Mouse (Mus musculus) ES-E14 (cell line): ENCODE results near the gene Pqlc3. TPM values are rescaled to one million over a fixed set of nuclear protein-coding genes. Genes with fewer than 3 reads are reported as not detected.
A peak's percentile ranks its signal among the peaks of the same experiment; 100 is the strongest.

Experiments
- DNase-seq: peaks from one replicate; pipeline ENCODE4 v3.0.0-alpha.2; 2013; ENCODE audit warnings: low read depth, low spot score
- H3K27ac ChIP-seq: 2 replicates; pipeline ENCODE4 v1.5.1; 2012; ENCODE audit warnings: low read depth, mild to moderate bottlenecking, low read length, moderate library complexity, mixed read lengths; ENCODE audit not compliant: poor library complexity, insufficient read depth, severe bottlenecking
- H3K36me3 ChIP-seq: 2 replicates; pipeline ENCODE4 v1.6.1; 2012; ENCODE audit warnings: mild to moderate bottlenecking, low read length, moderate library complexity, mixed read lengths; ENCODE audit not compliant: control insufficient read depth, poor library complexity, insufficient read depth, severe bottlenecking
- H3K4me1 ChIP-seq, 2 experiments: fragments of 150-350 bp in 1 of 2; sonication (generic) in 1 of 2; 2 replicates each; pipeline ENCODE4 v1.6.1; 2012; ENCODE audit warnings: low read length in 2 of 2, mild to moderate bottlenecking in 1 of 2, mixed read lengths in 1 of 2; ENCODE audit not compliant: control insufficient read depth in 2 of 2, insufficient read depth in 2 of 2, poor library complexity in 1 of 2
- H3K4me3 ChIP-seq, 2 experiments: fragments of 150-350 bp in 1 of 2; sonication (generic) in 1 of 2; 2 replicates each; pipeline ENCODE4 v1.5.1; 2012; ENCODE audit warnings: low read length in 2 of 2, low read depth in 1 of 2, mild to moderate bottlenecking in 1 of 2, mixed read lengths in 1 of 2; ENCODE audit not compliant: insufficient read depth in 1 of 2, poor library complexity in 1 of 2, severe bottlenecking in 1 of 2
- H3K9ac ChIP-seq: 2 replicates; pipeline ENCODE4 v1.6.1; 2012; ENCODE audit warnings: low read depth, mild to moderate bottlenecking, low read length, mixed read lengths; ENCODE audit not compliant: poor library complexity, insufficient read depth, severe bottlenecking
- H3K9me3 ChIP-seq: fragments of 150-350 bp; sonication (generic); 2 replicates; pipeline ENCODE4 v1.6.1; 2012; ENCODE audit warnings: low read depth, mild to moderate bottlenecking, low read length; ENCODE audit not compliant: control insufficient read depth, insufficient read depth
- CHD2 ChIP-seq: IDR thresholded peaks from 2 replicates; pipeline ENCODE4 v1.6.1; 2014; ENCODE audit warnings: mild to moderate bottlenecking, low read depth, low read length, inconsistent platforms
- HCFC1 ChIP-seq: IDR thresholded peaks from 2 replicates; pipeline ENCODE4 v1.6.1; 2012; ENCODE audit warnings: low read length, inconsistent platforms, borderline replicate concordance; ENCODE audit not compliant: insufficient read depth
- MAFK ChIP-seq: IDR thresholded peaks from 2 replicates; pipeline ENCODE4 v1.6.1; 2014; ENCODE audit warnings: mild to moderate bottlenecking, low read depth, low read length, inconsistent platforms; ENCODE audit not compliant: insufficient read depth
- ZC3H11A ChIP-seq: IDR thresholded peaks from 2 replicates; pipeline ENCODE4 v1.6.1; 2012; ENCODE audit warnings: low read depth, mild to moderate bottlenecking, inconsistent platforms, low read length, borderline replicate concordance
- ZNF384 ChIP-seq: IDR thresholded peaks from 2 replicates; pipeline ENCODE4 v1.6.1; 2012; ENCODE audit warnings: low read depth, low read length, inconsistent platforms
- in situ Hi-C, 2 experiments: fragments of 600-800 bp; cut with MboI; formaldehyde crosslinking; loops; one replicate each; pipeline ENCODE4 v1.15.1; 2025; ENCODE audit warnings: low sequenced_read_pairs in 2 of 2, inconsistent platforms in 1 of 2; ENCODE audit not compliant: unreplicated experiment in 2 of 2
- total RNA-seq: library from RNA; depleted of rRNA; stranded (reverse); fragments of 300-350 nt; gene quantifications from 2 replicates; pipeline ENCODE4 v1.2.3, GENCODE M21; 2012

The Pqlc3 gene
- total RNA-seq, 1 experiment, result 15.7 TPM

DNA sequence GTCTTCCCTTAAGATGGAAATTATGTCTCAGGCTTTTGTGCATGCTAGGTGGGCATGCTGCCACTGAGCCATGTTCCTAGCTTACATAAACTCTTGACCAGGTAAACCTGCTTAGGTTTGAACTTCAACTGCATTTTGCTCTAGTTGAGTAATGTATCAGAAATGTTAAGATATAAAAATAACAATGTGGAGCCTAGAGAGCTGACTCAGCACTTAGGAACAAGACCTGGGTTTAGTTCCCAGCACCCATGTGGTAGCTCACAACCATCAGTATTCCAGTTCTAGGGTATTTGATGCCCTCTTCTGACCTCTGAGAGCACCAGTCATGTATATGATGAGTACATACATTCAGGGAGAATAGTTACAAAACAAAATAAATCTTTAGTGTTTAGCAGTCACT, 23.1 kb downstream of the Pqlc3 start:
- Histone ChIP-seq H3K36me3 (peaks cover 7% of the 10 kb centered on the region), H3K27ac (no peak overlapping the region), H3K9ac (no peak overlapping the region), H3K4me3 (no peak overlapping the region), H3K9me3 (no peaks in the 10 kb centered on the region), H3K4me1 (no peaks in the 10 kb centered on the region)
- in situ Hi-C loops, result loop anchor here in 1 of 2 experiments (5.0 kb wide), 1 partner anchor 50 kb away; no protein-coding TSS in a partner anchor
- TF ChIP-seq HCFC1 (no peak), MAFK (peak; percentile 77)
- DNase-seq, result no peak

DNA sequence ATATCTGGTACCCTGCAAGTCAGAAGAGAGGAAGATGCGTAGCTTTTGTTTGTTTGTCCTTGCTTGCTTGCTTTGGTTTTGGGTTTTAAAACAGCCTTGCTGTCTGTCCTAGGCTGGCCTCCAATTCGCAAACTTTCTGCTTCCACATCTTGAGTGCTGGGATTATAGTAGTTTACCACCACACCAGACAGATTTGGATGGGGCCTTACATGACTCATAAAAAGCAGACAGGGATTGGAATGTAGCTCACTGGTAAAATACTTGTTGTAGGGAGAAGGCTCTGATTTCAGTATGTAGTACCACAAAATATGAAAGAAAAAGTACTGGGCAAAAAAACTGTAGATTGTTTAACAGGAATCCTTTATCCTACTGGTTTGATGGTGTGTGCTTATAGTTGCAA, 33.4 kb downstream of the Pqlc3 start:
- Histone ChIP-seq H3K9me3 (no peaks in the 10 kb centered on the region), H3K4me1 (no peaks in the 10 kb centered on the region), H3K9ac (no peak overlapping the region), H3K36me3 (no peaks in the 10 kb centered on the region; the same call in 1 of the 2 replicates), H3K27ac (no peak overlapping the region), H3K4me3 (no peak overlapping the region)
- no peak for DNase-seq
- in situ Hi-C loops, result no loop called here
- TF ChIP-seq ZNF384, result no peak
- no peak for TF ChIP-seq ZC3H11A
- TF ChIP-seq CHD2, result no peak
- TF ChIP-seq HCFC1, result no peak
- no peak for TF ChIP-seq MAFK

- H3K4me1 ChIP-seq, result no peaks in the 10 kb centered on the region
- TF ChIP-seq CHD2 (no peak), MAFK (no peak), HCFC1 (no peak), ZC3H11A (no peak), ZNF384 (no peak)
- H3K36me3 ChIP-seq, result peaks cover 3% of the 10 kb centered on the region
- in situ Hi-C loops, result no loop called here
- no peak overlapping the region for H3K9ac ChIP-seq
- H3K4me3 ChIP-seq, result no peak overlapping the region
- no peaks in the 10 kb centered on the region for H3K9me3 ChIP-seq
- DNase-seq, result no peak
- H3K27ac ChIP-seq, result no peak overlapping the region
These were observed 36.9 kb downstream of the Pqlc3 start for GRCm38 (mm10) chr12:16963354-16963753.

DNA sequence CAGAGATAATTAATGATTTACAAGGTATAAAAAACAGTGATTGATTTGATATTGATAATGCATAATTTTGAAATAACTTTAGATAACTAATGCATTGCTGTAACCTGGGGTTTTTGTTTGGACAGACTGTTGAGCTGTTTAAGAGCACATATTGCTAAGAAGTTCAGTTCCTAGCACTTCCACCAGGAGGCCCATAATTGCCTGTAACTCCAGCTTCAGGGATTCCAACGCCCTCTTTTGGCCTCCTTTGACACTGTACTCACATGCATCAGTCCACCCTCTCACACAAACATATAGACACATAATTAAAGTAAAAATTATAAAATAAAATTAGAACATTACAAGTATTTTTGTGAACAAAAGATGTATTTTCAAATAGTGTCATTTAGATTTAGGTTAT, 41.4 kb downstream of the Pqlc3 start:
- Histone ChIP-seq H3K36me3 (peaks cover 4% of the 10 kb centered on the region), H3K4me3 (no peak overlapping the region), H3K4me1 (no peaks in the 10 kb centered on the region), H3K27ac (no peak overlapping the region), H3K9ac (no peak overlapping the region), H3K9me3 (no peaks in the 10 kb centered on the region)
- no peak for TF ChIP-seq CHD2
- TF ChIP-seq MAFK, result no peak
- TF ChIP-seq ZNF384, result no peak
- no peak for TF ChIP-seq ZC3H11A
- no peak for TF ChIP-seq HCFC1
- peak; percentile 43 for DNase-seq
- in situ Hi-C loops, result no loop called here

DNA sequence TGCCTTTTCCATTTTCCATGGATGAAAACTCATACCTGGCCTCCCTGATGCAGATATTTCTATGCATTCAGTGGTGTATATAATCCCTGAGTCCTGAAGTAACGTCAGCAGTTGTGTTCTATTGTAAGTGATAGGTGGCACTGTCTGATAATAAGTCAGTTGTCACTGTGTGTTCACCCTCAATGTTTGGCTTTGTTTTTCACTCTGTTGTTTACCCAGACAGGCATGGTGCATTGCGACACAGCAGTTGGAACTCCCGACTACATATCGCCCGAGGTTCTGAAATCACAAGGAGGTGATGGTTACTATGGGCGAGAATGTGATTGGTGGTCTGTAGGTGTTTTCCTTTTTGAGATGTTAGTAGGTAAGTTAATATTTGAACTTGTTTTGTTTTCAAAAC, 52.0 kb downstream of the Pqlc3 start:
- in situ Hi-C loops, result no loop called here
- no peaks in the 10 kb centered on the region; the same call in 1 of the 2 replicates for H3K36me3 ChIP-seq
- H3K4me1 ChIP-seq, result no peaks in the 10 kb centered on the region
- DNase-seq, result no peak
- no peak overlapping the region for H3K9ac ChIP-seq
- H3K4me3 ChIP-seq, result no peak overlapping the region
- TF ChIP-seq ZNF384, result no peak
- no peak overlapping the region for H3K27ac ChIP-seq
- no peaks in the 10 kb centered on the region for H3K9me3 ChIP-seq
